Mouse (Mus musculus) megakaryocyte, embryonic 14.5 days (primary cell): ENCODE results near the gene Lcn10.

Source experiments
- FLI1 ChIP-seq: IDR thresholded peaks from 2 replicates; pipeline ENCODE4 v1.6.1; 2012; ENCODE audit warnings: low read length, inconsistent platforms, mixed read lengths
- GATA1 ChIP-seq: IDR thresholded peaks from 3 replicates; pipeline ENCODE4 v1.6.1; 2012; ENCODE audit warnings: mixed read lengths, low read length, inconsistent platforms, borderline replicate concordance

GRCm38 (mm10) chr2:25701001-25701400, 18.5 kb downstream of the Lcn10 start:
- no peak for TF ChIP-seq GATA1
- no peak for TF ChIP-seq FLI1
